Mouse (Mus musculus) ES-E14 (cell line): ENCODE results near the gene Etnk2.

Experiments used
- CHD2 ChIP-seq: IDR thresholded peaks from 2 replicates; pipeline ENCODE4 v1.6.1; 2014; ENCODE audit warnings: mild to moderate bottlenecking, low read depth, low read length, inconsistent platforms
- ZC3H11A ChIP-seq: IDR thresholded peaks from 2 replicates; pipeline ENCODE4 v1.6.1; 2012; ENCODE audit warnings: low read depth, mild to moderate bottlenecking, inconsistent platforms, low read length, borderline replicate concordance
- ZNF384 ChIP-seq: IDR thresholded peaks from 2 replicates; pipeline ENCODE4 v1.6.1; 2012; ENCODE audit warnings: low read depth, low read length, inconsistent platforms

DNA sequence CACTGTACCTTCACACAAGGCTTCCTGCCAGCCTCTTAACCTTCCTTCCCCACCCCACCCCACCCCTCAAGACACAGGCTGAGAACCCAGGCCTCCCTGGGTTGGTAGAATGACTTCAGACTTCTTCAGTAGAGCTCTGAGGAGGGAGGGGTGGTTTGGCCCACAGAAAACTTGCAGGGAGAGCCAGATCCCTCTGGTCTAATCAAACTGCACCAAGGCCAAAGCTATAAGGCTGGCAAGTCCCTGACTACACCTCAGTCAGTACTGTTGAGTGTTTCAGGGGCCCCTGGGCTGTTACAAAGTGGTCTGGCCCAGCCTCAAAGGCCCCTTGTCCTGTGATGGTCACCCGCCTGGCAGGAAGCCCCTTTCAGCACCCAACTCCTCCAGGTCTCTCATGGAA is 54.2 kb downstream of the Etnk2 start:
- no peak for TF ChIP-seq CHD2
- TF ChIP-seq ZNF384: no peak
- TF ChIP-seq ZC3H11A: no peak
